Mouse (Mus musculus) liver, embryonic 14.5 days (tissue): ENCODE measurements at regions not wholly inside any gene's neighbourhood (a gene's known extent, or its start where the extent isn't known, plus 50 kb on each side); places are given as distances from the start of the nearest gene placed in this dataset.
A peak's percentile ranks its signal among the peaks of the same experiment; 100 is the strongest.

Experiments
- ATAC-seq: fragments of 200-750 bp; cut with Nextera tagmentation; 2 replicates; pipeline ENCODE4 v1.8.0; 2017; ENCODE audit warnings: moderate number of reproducible peaks, mild to moderate bottlenecking, moderate library complexity; ENCODE audit not compliant: insufficient read depth
- DNase-seq, 3 experiments: peaks; one replicate each; pipeline ENCODE4 v3.0.0-alpha.2; 2012 to 2013; ENCODE audit warnings: low read depth in 3 of 3, low spot score in 3 of 3
- H3K27ac ChIP-seq: fragments of 300-500 bp; sonication (generic); 2 replicates; pipeline ENCODE4 v1.5.1; 2014; ENCODE audit warnings: moderate library complexity, mild to moderate bottlenecking, control low read depth, inconsistent platforms
- H3K27me3 ChIP-seq: fragments of 300-500 bp; sonication (generic); 2 replicates; pipeline ENCODE4 v1.6.1; 2014; ENCODE audit warnings: mild to moderate bottlenecking, low read length, moderate library complexity; ENCODE audit not compliant: control insufficient read depth, insufficient read depth
- H3K36me3 ChIP-seq: fragments of 300-500 bp; sonication (generic); replicated peaks from 2 replicates; pipeline ENCODE4 v1.6.1; 2014; ENCODE audit warnings: low read depth; ENCODE audit not compliant: control insufficient read depth, insufficient read depth
- H3K4me1 ChIP-seq, 2 experiments: fragments of 200-500 bp in 1 of 2; fragments of 300-500 bp in 1 of 2; sonication (generic) in 1 of 2; replicated peaks; 2 replicates each; pipeline ENCODE4 v1.6.1; 2012 to 2014; ENCODE audit warnings: antibody characterized with exemption in 1 of 2, inconsistent platforms in 1 of 2, low read length in 1 of 2; ENCODE audit not compliant: control insufficient read depth in 2 of 2, insufficient read depth in 2 of 2
- H3K4me2 ChIP-seq: fragments of 300-500 bp; sonication (generic); 2 replicates; pipeline ENCODE4 v1.6.1; 2014; ENCODE audit warnings: low read depth, mild to moderate bottlenecking, control low read depth, moderate library complexity
- H3K4me3 ChIP-seq, 2 experiments: fragments of 200-500 bp in 1 of 2; fragments of 300-500 bp in 1 of 2; sonication (generic) in 1 of 2; 2 replicates each; pipeline ENCODE4 v1.5.1; 2012 to 2014; ENCODE audit warnings: low read depth in 2 of 2, low read length in 2 of 2, mild to moderate bottlenecking in 2 of 2, control low read depth in 1 of 2, inconsistent platforms in 1 of 2, moderate library complexity in 1 of 2; ENCODE audit not compliant: insufficient read depth in 1 of 2
- H3K9ac ChIP-seq: fragments of 300-500 bp; sonication (generic); replicated peaks from 2 replicates; pipeline ENCODE4 v1.6.1; 2014; ENCODE audit warnings: mild to moderate bottlenecking, control low read depth, moderate library complexity
- H3K9me3 ChIP-seq: fragments of 300-500 bp; sonication (generic); 2 replicates; pipeline ENCODE4 v1.6.1; 2016; ENCODE audit warnings: low read length, mixed read lengths; ENCODE audit not compliant: control insufficient read depth
- CTCF ChIP-seq: IDR thresholded peaks from 2 replicates; pipeline ENCODE4 v1.5.1; 2016; ENCODE audit warnings: antibody characterized with exemption, low read depth, control low read depth
- EP300 ChIP-seq: IDR thresholded peaks from 2 replicates; pipeline ENCODE4 v1.6.1; 2016; ENCODE audit warnings: antibody characterized with exemption, low read depth
- WGBS: fragments of 180-500 bp; shearing (Covaris S2); extraction: QIAGEN DNeasy Blood & Tissue Kit; methylation state at CpG from one replicate; pipeline ENCODE4 v1.1.7; 2014; ENCODE audit not compliant: insufficient replicate concordance; 5-methylcytosine and 5-hydroxymethylcytosine counted together

DNA sequence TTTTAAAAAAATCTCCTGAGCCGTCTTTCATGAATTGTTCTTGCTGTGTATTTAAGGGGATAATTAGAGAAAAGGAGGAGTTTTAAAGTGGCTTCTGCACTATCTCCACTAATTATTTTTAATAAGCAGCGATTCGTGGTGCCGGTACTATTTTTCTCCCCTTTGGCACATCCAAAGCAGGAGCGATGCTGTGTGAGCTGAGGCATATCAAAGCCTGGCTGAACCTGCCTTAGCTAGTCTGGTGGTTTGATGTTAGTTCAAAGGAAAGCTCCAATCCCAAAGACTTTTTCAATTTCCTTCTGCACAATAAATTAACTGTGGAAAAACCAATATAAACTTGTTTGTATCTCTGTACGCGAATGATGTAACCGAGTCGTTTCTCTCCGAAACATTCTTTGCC lies 79.3 kb upstream of the Tmpo start:
- 86% methylated on average over 10 of the region's 10 CpGs for WGBS
- H3K4me3 ChIP-seq, result no peak overlapping the region
- no peak overlapping the region for H3K9ac ChIP-seq
- H3K27me3 ChIP-seq, result no peaks in the 10 kb centered on the region
- no peak overlapping the region for H3K27ac ChIP-seq
- DNase-seq (no peak), ATAC-seq (no peak)
- no peak overlapping the region for H3K4me2 ChIP-seq
- no peaks in the 10 kb centered on the region for H3K9me3 ChIP-seq
- H3K4me1 ChIP-seq, result no peaks in the 10 kb centered on the region
- H3K36me3 ChIP-seq, result no peaks in the 10 kb centered on the region
- TF ChIP-seq EP300 (no peak), CTCF (no peak)

DNA sequence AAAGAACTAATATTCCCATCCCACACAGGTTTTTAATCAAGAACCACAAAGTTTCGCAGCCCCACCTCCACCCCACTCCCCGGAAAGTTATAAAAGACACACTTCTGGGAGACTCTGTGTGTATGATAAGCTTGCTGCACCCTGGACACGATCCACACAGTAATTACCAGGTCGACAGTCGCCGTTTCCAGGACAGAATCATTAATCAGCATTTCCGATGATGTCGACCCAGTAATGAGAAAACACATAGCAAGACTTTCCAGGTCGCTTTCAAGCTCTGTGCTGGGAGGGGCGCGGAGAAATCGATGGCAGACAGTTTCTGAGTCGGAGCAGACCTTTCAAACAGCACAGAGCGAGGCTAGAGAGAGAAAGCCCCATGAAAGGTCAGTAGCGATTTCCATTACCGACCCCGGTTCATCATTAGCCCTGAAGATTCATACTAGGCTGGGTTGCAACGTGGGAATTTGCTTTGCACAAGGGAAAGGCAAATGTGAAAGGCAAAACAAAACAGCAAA lies 68.6 kb upstream of the Tmpo start:
- H3K36me3 ChIP-seq, result no peaks in the 10 kb centered on the region
- WGBS, result 63% methylated on average over 18 of the region's 18 CpGs
- no peaks in the 10 kb centered on the region for H3K4me1 ChIP-seq
- no peak for ATAC-seq
- no peaks in the 10 kb centered on the region for H3K9me3 ChIP-seq
- no peak overlapping the region for H3K4me3 ChIP-seq
- no peaks in the 10 kb centered on the region for H3K27me3 ChIP-seq
- no peak overlapping the region for H3K9ac ChIP-seq
- DNase-seq, result no peak
- no peak overlapping the region for H3K27ac ChIP-seq
- H3K4me2 ChIP-seq, result no peak overlapping the region
- TF ChIP-seq EP300, result no peak
- no peak for TF ChIP-seq CTCF

GRCm38 (mm10) chr10:91244297-91244696 lies 63.2 kb upstream of the Tmpo start:
- WGBS, result 60% methylated on average over 3 of the region's 3 CpGs
- no peak overlapping the region for H3K4me2 ChIP-seq
- H3K27me3 ChIP-seq, result no peaks in the 10 kb centered on the region
- no peaks in the 10 kb centered on the region for H3K9me3 ChIP-seq
- no peak for ATAC-seq
- H3K27ac ChIP-seq, result no peak overlapping the region
- H3K4me1 ChIP-seq, result no peaks in the 10 kb centered on the region; a peak in 1 of 4 replicates
- TF ChIP-seq EP300 (no peak), CTCF (no peak)
- H3K9ac ChIP-seq, result no peak overlapping the region
- DNase-seq, result no peak
- no peak overlapping the region for H3K4me3 ChIP-seq
- H3K36me3 ChIP-seq, result no peaks in the 10 kb centered on the region

DNA sequence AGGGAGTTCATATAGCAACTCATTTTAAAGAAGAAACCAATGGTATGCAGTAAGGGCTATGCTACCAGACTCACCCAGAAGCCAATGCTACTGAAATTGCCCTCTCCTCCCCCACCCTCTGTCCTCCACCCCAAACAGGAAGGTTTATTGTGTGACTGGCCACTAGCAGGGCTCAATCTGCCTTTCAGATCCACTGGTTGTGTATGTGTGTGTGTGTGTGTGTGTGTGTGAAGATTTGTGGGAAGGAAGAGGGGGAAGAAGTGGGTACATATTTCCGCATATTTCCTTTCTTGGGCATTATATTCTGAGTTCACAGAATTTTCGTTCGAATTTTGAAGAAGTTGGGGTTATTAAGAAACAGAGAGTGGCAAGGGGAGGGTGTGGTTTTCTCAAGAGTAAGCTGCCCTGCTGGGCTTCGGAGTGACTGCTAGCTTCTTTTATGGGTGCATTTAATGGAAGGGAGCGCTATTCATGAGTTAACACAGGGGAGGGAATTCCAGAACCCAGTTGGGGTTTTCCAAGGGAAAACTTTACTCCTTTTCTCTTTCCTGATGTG lies 61.5 kb upstream of the Tmpo start:
- H3K36me3 ChIP-seq, result no peaks in the 10 kb centered on the region
- peak; percentile 26; the same call in 1 of the 2 replicates for ATAC-seq
- 38% methylated on average over 5 of the region's 5 CpGs for WGBS

DNA sequence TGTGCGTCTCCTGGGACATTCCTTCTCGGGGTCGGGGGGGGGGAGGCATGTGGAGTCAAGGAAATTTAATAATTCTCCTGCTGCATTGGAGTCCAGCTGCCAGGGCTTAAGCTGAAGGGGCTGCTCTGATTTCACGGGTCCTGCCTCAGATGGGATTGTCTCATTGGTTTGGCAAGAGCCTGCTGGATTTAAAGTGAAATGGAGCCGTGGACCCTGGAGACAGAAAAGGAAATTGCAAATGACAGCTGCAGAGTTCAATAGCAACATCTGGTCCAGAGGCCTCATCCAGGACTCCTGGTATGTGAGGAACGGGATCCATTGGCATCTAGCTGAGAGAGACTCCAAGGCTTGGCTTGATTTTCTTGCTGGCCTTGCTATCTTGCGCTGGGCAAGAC lies 60.5 kb upstream of the Tmpo start:
- Histone ChIP-seq H3K4me3 (no peak overlapping the region), H3K9ac (no peak overlapping the region), H3K4me2 (no peak overlapping the region), H3K27me3 (no peaks in the 10 kb centered on the region), H3K36me3 (no peaks in the 10 kb centered on the region), H3K9me3 (no peaks in the 10 kb centered on the region), H3K27ac (no peak overlapping the region), H3K4me1 (no peaks in the 10 kb centered on the region; a peak in 1 of 4 replicates)
- WGBS, result 56% methylated on average over 7 of the region's 7 CpGs
- TF ChIP-seq CTCF, result no peak
- TF ChIP-seq EP300, result no peak
- ATAC-seq (no peak), DNase-seq (no peak)

More for the DNA sequence above, 61.5 kb upstream of the Tmpo start:
- no peak for DNase-seq
- Histone ChIP-seq H3K27ac (no peak overlapping the region), H3K4me1 (no peaks in the 10 kb centered on the region; a peak in 1 of 4 replicates), H3K9ac (no peak overlapping the region), H3K4me2 (no peak overlapping the region), H3K9me3 (no peaks in the 10 kb centered on the region), H3K4me3 (no peak overlapping the region), H3K27me3 (no peaks in the 10 kb centered on the region)
- TF ChIP-seq EP300 (no peak), CTCF (no peak)
